Mouse (Mus musculus) cerebellum, postnatal 4 days (tissue): ENCODE measurements around the gene Slamf9.

ENCODE experiments used
- DNase-seq, 2 experiments: peaks; one replicate each; pipeline ENCODE4 v3.0.0; 2022; ENCODE audit warnings: low spot score in 2 of 2, mixed read lengths in 1 of 2

Gene Slamf9

GRCm38 (mm10) chr1:172513525-172514212, 38.5 kb downstream of the Slamf9 start:
- no peak for DNase-seq

DNA sequence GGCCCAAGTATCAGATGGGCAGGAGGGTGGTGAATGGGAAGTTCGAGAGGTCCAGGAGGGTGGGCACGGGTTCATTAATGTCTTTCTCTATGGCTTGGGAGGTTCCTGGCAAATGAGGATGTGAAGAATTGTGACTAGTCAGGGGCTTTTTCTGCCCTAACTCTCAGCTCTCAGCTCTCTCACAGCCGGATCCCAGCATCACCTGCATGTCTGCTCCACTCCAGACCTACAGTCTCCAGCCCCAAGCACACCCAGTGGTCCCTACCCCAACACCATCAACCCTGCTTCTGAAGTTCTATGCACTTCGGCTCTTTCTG, 39.0 kb downstream of the Slamf9 start:
- no peak for DNase-seq

DNA sequence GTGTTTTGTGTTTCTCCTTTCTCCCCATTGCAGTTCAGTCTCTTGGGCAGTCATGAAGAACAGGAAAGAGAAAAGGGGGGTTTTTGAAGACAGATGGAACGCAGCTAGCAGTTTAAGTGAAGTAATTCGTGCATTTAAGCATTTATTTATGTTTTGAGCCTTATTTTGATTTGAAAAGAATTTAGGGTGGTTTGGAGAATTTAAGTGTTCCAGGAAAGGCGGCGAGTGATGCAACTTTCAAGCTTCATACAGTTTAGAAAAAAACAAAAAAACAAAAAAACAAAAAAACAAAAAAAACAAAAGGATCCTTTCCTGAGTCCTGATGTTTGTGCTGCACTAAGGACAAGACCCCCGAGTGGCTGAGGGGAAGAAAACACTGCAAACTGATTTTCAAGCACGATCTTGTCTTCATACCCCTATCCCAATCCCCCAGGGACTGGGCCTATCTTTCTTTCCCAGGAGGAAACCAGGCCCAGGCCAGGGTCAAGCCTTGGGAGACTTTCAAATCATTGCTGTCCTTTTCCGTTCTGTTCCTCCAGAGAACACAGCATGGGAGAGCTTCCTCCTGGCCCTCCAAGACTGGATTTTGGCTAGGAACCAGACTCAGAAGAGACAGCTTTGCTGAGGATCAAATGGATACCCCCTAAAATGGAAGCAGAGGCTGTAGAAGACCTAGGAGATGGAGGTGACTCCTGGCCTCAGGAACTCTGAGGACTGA, 39.6 kb downstream of the Slamf9 start:
- DNase-seq: no peak

- no peak for DNase-seq
These were observed 40.2 kb downstream of the Slamf9 start for GRCm38 (mm10) chr1:172515396-172515795.

- DNase-seq: no peak
These were observed 42.9 kb downstream of the Slamf9 start for GRCm38 (mm10) chr1:172518013-172518412.

GRCm38 (mm10) chr1:172519644-172520043, 44.5 kb downstream of the Slamf9 start:
- DNase-seq: no peak

DNA sequence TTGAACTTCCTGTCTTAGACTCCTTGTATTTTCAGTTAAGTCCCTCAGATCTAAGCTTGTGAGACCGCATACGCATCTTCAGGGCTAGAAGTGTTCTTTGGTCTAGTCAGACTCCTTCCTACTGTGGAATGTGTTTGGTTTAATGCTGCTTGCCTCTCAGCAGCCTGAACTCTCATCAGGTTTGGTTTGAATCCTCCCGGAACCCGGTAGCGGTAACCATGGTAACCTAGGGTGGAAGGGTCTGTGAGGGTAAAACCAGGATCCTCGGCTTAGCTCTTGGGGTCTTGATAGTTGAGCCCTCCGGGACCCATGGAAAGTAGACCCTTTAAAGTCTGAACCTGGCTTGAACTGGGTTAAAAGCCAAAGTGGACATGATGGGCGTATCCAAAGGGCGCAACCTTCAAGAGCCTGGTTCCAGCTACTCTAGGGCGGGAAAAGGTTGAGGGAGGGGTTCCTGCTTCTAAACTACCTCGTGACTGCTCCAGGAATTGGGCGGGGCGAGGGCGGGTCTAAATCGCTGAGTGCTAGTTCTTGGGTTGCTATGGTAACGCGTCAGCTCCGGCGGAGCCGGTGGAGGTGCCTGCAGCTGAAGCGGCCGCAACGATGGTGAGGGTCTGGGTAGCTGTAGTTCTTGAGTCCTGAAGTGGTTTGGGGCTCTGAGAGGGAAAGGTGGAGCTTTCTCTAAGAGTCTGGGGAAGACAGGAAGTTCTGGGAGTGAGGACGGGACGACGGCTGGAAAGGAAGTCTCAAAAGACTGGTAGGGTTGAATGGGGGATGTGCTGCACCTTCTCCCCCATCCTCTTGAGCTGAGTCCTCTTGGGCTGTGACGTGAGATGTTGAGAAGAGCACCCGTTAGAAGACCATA, 45.6 kb downstream of the Slamf9 start, which contains the start of gene Cfap45:
TSS of gene Cfap45 (plus strand) at position 226 of the 865 bp plus-strand sequence.
- DNase-seq: peak; percentile 49 to 74

GRCm38 (mm10) chr1:172522524-172522923, 47.4 kb downstream of the Slamf9 start:
- DNase-seq: no peak

GRCm38 (mm10) chr1:172523699-172524101, 48.5 kb downstream of the Slamf9 start:
- no peak for DNase-seq

GRCm38 (mm10) chr1:172525027-172525764, 50.0 kb downstream of the Slamf9 start:
- no peak for DNase-seq

DNA sequence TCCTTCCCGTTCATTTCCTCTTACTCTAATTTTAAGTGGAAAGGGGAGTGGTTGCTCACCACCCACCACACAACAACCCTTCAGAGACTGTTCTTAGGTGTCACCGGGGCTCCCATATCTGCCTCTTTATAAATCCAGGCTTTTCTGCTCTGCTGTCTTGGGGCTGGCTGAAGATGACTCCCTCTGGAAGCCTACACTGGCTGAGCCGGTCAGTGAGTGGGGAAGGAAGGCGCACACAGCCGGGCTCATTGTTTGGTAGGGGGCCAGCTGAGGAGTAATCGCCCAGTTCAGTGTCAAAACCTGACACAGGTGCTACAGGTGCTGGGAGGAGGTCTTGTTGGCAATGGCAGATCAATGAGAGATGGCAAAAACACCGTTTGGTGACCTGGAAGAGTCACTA, 50.8 kb downstream of the Slamf9 start:
- no peak for DNase-seq

- no peak for DNase-seq
These were observed 51.4 kb downstream of the Slamf9 start for GRCm38 (mm10) chr1:172526380-172527081.

- DNase-seq: no peak
These were observed 52.3 kb downstream of the Slamf9 start for GRCm38 (mm10) chr1:172527431-172527830.
